Mouse (Mus musculus): ENCODE data around the gene Slc22a16. TPM values are rescaled to one million over a fixed set of nuclear protein-coding genes. Genes with fewer than 3 reads are reported as not detected.

Gene Slc22a16
- polyA plus RNA-seq, 1 experiment from 2014 or later, result not detected

GRCm38 (mm10) chr10:40575912-40576634, 5.9 kb downstream of the Slc22a16 start:
- H3K4me1 ChIP-seq (ENCODE audit: control insufficient read depth, insufficient read depth, low read length), result no peaks in the 10 kb centered on the region
- H3K36me3 ChIP-seq (ENCODE audit: control insufficient read depth, insufficient read depth, low read length), result no peaks in the 10 kb centered on the region
- no peak overlapping the region for H3K4me3 ChIP-seq (ENCODE audit: low read depth, low read length)
- H3K4me2 ChIP-seq (replicated peaks; ENCODE audit: low read depth, low read length), result no peak overlapping the region
- no peaks in the 10 kb centered on the region for H3K27me3 ChIP-seq (ENCODE audit: control insufficient read depth, insufficient read depth, low read length)
- no peak overlapping the region for H3K9ac ChIP-seq (replicated peaks; ENCODE audit: low read depth, low read length)
- WGBS, result 94% methylated on average over 7 of the region's 7 CpGs
- H3K9me3 ChIP-seq (ENCODE audit: control insufficient read depth, low read depth, low read length), result no peaks in the 10 kb centered on the region; the same call in 1 of the 2 replicates
- no peak for ATAC-seq (ENCODE audit: insufficient number of reproducible peaks, insufficient read depth, low FRiP score, low read depth)
- H3K27ac ChIP-seq (ENCODE audit: low read length), result no peak overlapping the region

GRCm38 (mm10) chr10:40583584-40584255, 13.6 kb downstream of the Slc22a16 start:
- no peaks in the 10 kb centered on the region for H3K4me1 ChIP-seq (ENCODE audit: control insufficient read depth, insufficient read depth, low read length)
- no peak overlapping the region for H3K9ac ChIP-seq (replicated peaks; ENCODE audit: low read depth, low read length)
- ATAC-seq (ENCODE audit: insufficient number of reproducible peaks, insufficient read depth, low FRiP score, low read depth), result no peak
- H3K36me3 ChIP-seq (ENCODE audit: control insufficient read depth, insufficient read depth, low read length), result no peaks in the 10 kb centered on the region
- H3K27ac ChIP-seq (ENCODE audit: low read length), result no peak overlapping the region
- no peaks in the 10 kb centered on the region for H3K27me3 ChIP-seq (ENCODE audit: control insufficient read depth, insufficient read depth, low read length)
- no peak overlapping the region for H3K4me3 ChIP-seq (ENCODE audit: low read depth, low read length)
- 77% methylated on average over 8 of the region's 8 CpGs for WGBS
- H3K9me3 ChIP-seq (ENCODE audit: control insufficient read depth, low read depth, low read length), result no peaks in the 10 kb centered on the region; the same call in 1 of the 2 replicates
- no peak overlapping the region for H3K4me2 ChIP-seq (replicated peaks; ENCODE audit: low read depth, low read length)

GRCm38 (mm10) chr10:40592186-40592585, 22.1 kb downstream of the Slc22a16 start:
- Histone ChIP-seq H3K27ac (ENCODE audit: low read length) (no peak overlapping the region), H3K4me3 (ENCODE audit: low read depth, low read length) (no peak overlapping the region), H3K4me2 (replicated peaks; ENCODE audit: low read depth, low read length) (no peak overlapping the region), H3K27me3 (ENCODE audit: control insufficient read depth, insufficient read depth, low read length) (no peaks in the 10 kb centered on the region), H3K4me1 (ENCODE audit: control insufficient read depth, insufficient read depth, low read length) (no peaks in the 10 kb centered on the region), H3K36me3 (ENCODE audit: control insufficient read depth, insufficient read depth, low read length) (no peaks in the 10 kb centered on the region), H3K9me3 (ENCODE audit: control insufficient read depth, low read depth, low read length) (no peaks in the 10 kb centered on the region), H3K9ac (replicated peaks; ENCODE audit: low read depth, low read length) (no peak overlapping the region)
- no peak for ATAC-seq (ENCODE audit: insufficient number of reproducible peaks, insufficient read depth, low FRiP score, low read depth)
- 56% methylated on average over 7 of the region's 7 CpGs for WGBS

- Histone ChIP-seq H3K4me1 (ENCODE audit: control insufficient read depth, insufficient read depth, low read length) (no peaks in the 10 kb centered on the region), H3K27me3 (ENCODE audit: control insufficient read depth, insufficient read depth, low read length) (no peaks in the 10 kb centered on the region), H3K9me3 (ENCODE audit: control insufficient read depth, low read depth, low read length) (no peaks in the 10 kb centered on the region), H3K4me3 (ENCODE audit: low read depth, low read length) (no peak overlapping the region), H3K4me2 (replicated peaks; ENCODE audit: low read depth, low read length) (no peak overlapping the region), H3K36me3 (ENCODE audit: control insufficient read depth, insufficient read depth, low read length) (no peaks in the 10 kb centered on the region), H3K9ac (replicated peaks; ENCODE audit: low read depth, low read length) (no peak overlapping the region), H3K27ac (ENCODE audit: low read length) (no peak overlapping the region)
- ATAC-seq (ENCODE audit: insufficient number of reproducible peaks, insufficient read depth, low FRiP score, low read depth), result no peak
- WGBS, result 89% methylated on average over 3 of the region's 3 CpGs
Measured at GRCm38 (mm10) chr10:40597177-40597576, 27.0 kb downstream of the Slc22a16 start.

- 58% methylated on average over 6 of the region's 6 CpGs for WGBS
- H3K9ac ChIP-seq (replicated peaks; ENCODE audit: low read depth, low read length), result no peak overlapping the region
- H3K4me3 ChIP-seq (ENCODE audit: low read depth, low read length), result no peak overlapping the region
- H3K27me3 ChIP-seq (ENCODE audit: control insufficient read depth, insufficient read depth, low read length), result no peaks in the 10 kb centered on the region
- no peak overlapping the region for H3K27ac ChIP-seq (ENCODE audit: low read length)
- H3K9me3 ChIP-seq (ENCODE audit: control insufficient read depth, low read depth, low read length), result peaks cover 9% of the 10 kb centered on the region; the same call in 1 of the 2 replicates
- H3K4me1 ChIP-seq (ENCODE audit: control insufficient read depth, insufficient read depth, low read length), result no peaks in the 10 kb centered on the region
- no peak overlapping the region for H3K4me2 ChIP-seq (replicated peaks; ENCODE audit: low read depth, low read length)
- no peak for ATAC-seq (ENCODE audit: insufficient number of reproducible peaks, insufficient read depth, low FRiP score, low read depth)
- H3K36me3 ChIP-seq (ENCODE audit: control insufficient read depth, insufficient read depth, low read length), result no peaks in the 10 kb centered on the region
Measured at GRCm38 (mm10) chr10:40604706-40605394, 34.7 kb downstream of the Slc22a16 start.

GRCm38 (mm10) chr10:40617973-40618372, 47.8 kb downstream of the Slc22a16 start:
- no peaks in the 10 kb centered on the region for H3K36me3 ChIP-seq (ENCODE audit: control insufficient read depth, insufficient read depth, low read length)
- no peaks in the 10 kb centered on the region for H3K27me3 ChIP-seq (ENCODE audit: control insufficient read depth, insufficient read depth, low read length)
- no peak for ATAC-seq (ENCODE audit: insufficient number of reproducible peaks, insufficient read depth, low FRiP score, low read depth)
- H3K27ac ChIP-seq (ENCODE audit: low read length), result no peak overlapping the region
- no peak overlapping the region for H3K9ac ChIP-seq (replicated peaks; ENCODE audit: low read depth, low read length)
- no peaks in the 10 kb centered on the region for H3K4me1 ChIP-seq (ENCODE audit: control insufficient read depth, insufficient read depth, low read length)
- H3K9me3 ChIP-seq (ENCODE audit: control insufficient read depth, low read depth, low read length), result no peaks in the 10 kb centered on the region
- H3K4me2 ChIP-seq (replicated peaks; ENCODE audit: low read depth, low read length), result no peak overlapping the region
- H3K4me3 ChIP-seq (ENCODE audit: low read depth, low read length), result no peak overlapping the region

GRCm38 (mm10) chr10:40619760-40620159, 49.6 kb downstream of the Slc22a16 start:
- H3K9me3 ChIP-seq (ENCODE audit: control insufficient read depth, low read depth, low read length), result no peaks in the 10 kb centered on the region
- H3K4me1 ChIP-seq (ENCODE audit: control insufficient read depth, insufficient read depth, low read length), result no peaks in the 10 kb centered on the region
- no peak overlapping the region for H3K9ac ChIP-seq (replicated peaks; ENCODE audit: low read depth, low read length)
- no peak overlapping the region for H3K27ac ChIP-seq (ENCODE audit: low read length)
- no peak overlapping the region for H3K4me3 ChIP-seq (ENCODE audit: low read depth, low read length)
- 63% methylated on average over 1 of the region's 1 CpGs for WGBS
- no peaks in the 10 kb centered on the region for H3K27me3 ChIP-seq (ENCODE audit: control insufficient read depth, insufficient read depth, low read length)
- ATAC-seq (ENCODE audit: insufficient number of reproducible peaks, insufficient read depth, low FRiP score, low read depth), result no peak
- H3K4me2 ChIP-seq (replicated peaks; ENCODE audit: low read depth, low read length), result no peak overlapping the region
- H3K36me3 ChIP-seq (ENCODE audit: control insufficient read depth, insufficient read depth, low read length), result no peaks in the 10 kb centered on the region

- 76% methylated on average over 7 of the region's 7 CpGs for WGBS
- Histone ChIP-seq H3K27me3 (ENCODE audit: control insufficient read depth, insufficient read depth, low read length) (no peaks in the 10 kb centered on the region), H3K4me3 (ENCODE audit: low read depth, low read length) (no peak overlapping the region), H3K9me3 (ENCODE audit: control insufficient read depth, low read depth, low read length) (no peaks in the 10 kb centered on the region; the same call in 1 of the 2 replicates), H3K27ac (ENCODE audit: low read length) (no peak overlapping the region), H3K4me1 (ENCODE audit: control insufficient read depth, insufficient read depth, low read length) (peaks cover 4% of the 10 kb centered on the region; the same call in 1 of the 2 replicates), H3K4me2 (replicated peaks; ENCODE audit: low read depth, low read length) (no peak overlapping the region), H3K9ac (replicated peaks; ENCODE audit: low read depth, low read length) (no peak overlapping the region), H3K36me3 (ENCODE audit: control insufficient read depth, insufficient read depth, low read length) (no peaks in the 10 kb centered on the region)
- no peak for ATAC-seq (ENCODE audit: insufficient number of reproducible peaks, insufficient read depth, low FRiP score, low read depth)
Measured at GRCm38 (mm10) chr10:40629140-40629539, 59.0 kb downstream of the Slc22a16 start.

Data from stomach, embryonic 14.5 days (tissue).